Comparison of ENCODE assay signal across 8 mouse cellular contexts in genomic region chr8:3220502-3220901, GRCm38 (mm10). TPM values are rescaled to one million over a fixed set of nuclear protein-coding genes. Genes with fewer than 3 reads are reported as not detected.
DNase-seq lines count a peak whose midpoint lies in the region; ATAC-seq lines count a peak whose summit lies in the region.

No protein-coding gene starts in this region.

- peak; percentile 54 for DNase-seq in embryo, embryonic 10 days (ENCODE audit: low spot score)
- DNase-seq in embryo, embryonic 9.5 days (ENCODE audit: extremely low spot score): no peak
- peak; percentile 45 for DNase-seq in R1 (ENCODE audit: low read depth, low spot score)
- DNase-seq in lung, postnatal 36 days: peak; percentile 65
- DNase-seq in gastrocnemius, postnatal 36 days: no peak
- DNase-seq in gastrocnemius, postnatal 14 days: no peak

- 6% methylated on average over 9 of the region's 9 CpGs for WGBS in forebrain, embryonic 12.5 days
- 3% methylated on average over 9 of the region's 9 CpGs for WGBS in kidney, embryonic 15.5 days

- no peaks in the 10 kb centered on the region for H3K36me3 ChIP-seq in forebrain, embryonic 12.5 days (replicated peaks)
- no peaks in the 10 kb centered on the region for H3K36me3 ChIP-seq in kidney, embryonic 15.5 days

- peak overlapping the region; percentile 51; the same call in 1 of the 2 replicates for H3K9ac ChIP-seq in forebrain, embryonic 12.5 days
- H3K9ac ChIP-seq in kidney, embryonic 15.5 days: peak overlapping the region; percentile 10; the same call in 1 of the 2 replicates

- peak overlapping the region; percentile 53 for H3K4me3 ChIP-seq in forebrain, embryonic 12.5 days (replicated peaks)
- peak overlapping the region; percentile 54 for H3K4me3 ChIP-seq in kidney, embryonic 15.5 days (replicated peaks)

- intact Hi-C loops in gastrocnemius, postnatal 36 days (cut with DNase I): no loop called here
- intact Hi-C loops in gastrocnemius, postnatal 14 days (cut with DNase I; ENCODE audit: low total_unique reads): loop anchor here (5.0 kb wide), 1 partner anchor 57 kb away; the partner anchor contains the start of gene Insr

- peak overlapping the region; percentile 83 for H3K27ac ChIP-seq in forebrain, embryonic 12.5 days
- peak overlapping the region; percentile 91 for H3K27ac ChIP-seq in kidney, embryonic 15.5 days

- ATAC-seq in forebrain, embryonic 12.5 days (ENCODE audit: low FRiP score): peak; percentile 59
- ATAC-seq in kidney, embryonic 15.5 days (replicated peaks; ENCODE audit: low FRiP score): peak; percentile 59

- peaks cover 12% of the 10 kb centered on the region for H3K4me1 ChIP-seq in forebrain, embryonic 12.5 days
- H3K4me1 ChIP-seq in kidney, embryonic 15.5 days: peaks cover 49% of the 10 kb centered on the region

- no peaks in the 10 kb centered on the region for H3K9me3 ChIP-seq in forebrain, embryonic 12.5 days
- no peaks in the 10 kb centered on the region for H3K9me3 ChIP-seq in kidney, embryonic 15.5 days (replicated peaks)

- no peaks in the 10 kb centered on the region for H3K27me3 ChIP-seq in forebrain, embryonic 12.5 days
- no peaks in the 10 kb centered on the region for H3K27me3 ChIP-seq in kidney, embryonic 15.5 days

- H3K4me2 ChIP-seq in forebrain, embryonic 12.5 days: peak overlapping the region; percentile 66
- H3K4me2 ChIP-seq in kidney, embryonic 15.5 days: peak overlapping the region; percentile 82

RNA-seq across cellular contexts. Expression of gene Insr, which starts 58.9 kb away (rescaled TPM):
- 43.7 and 44.7 TPM in 2 replicates for polyA plus RNA-seq in forebrain, embryonic 12.5 days (2016; fragmentation: Nextera tagmentation; extraction: Ambion mirVana)
- polyA plus RNA-seq in kidney, embryonic 15.5 days (2015; fragmentation: Nextera tagmentation; extraction: Ambion mirVana): 35.5 and 36.5 TPM in 2 replicates
- 10 to 100 TPM; 49.0 to 62.6 TPM for total RNA-seq in gastrocnemius, postnatal 36 days (2021)
- total RNA-seq in gastrocnemius, postnatal 14 days (2021): 10 to 100 TPM; 40.4 to 41.4 TPM

Comparison
In these comparisons a context has a peak if more than half of its experiments do, and no peak if none do; other contexts are left out.
1. DNase-seq: peak in embryo, embryonic 10 days (single experiment), R1 (single experiment) and lung, postnatal 36 days (single experiment); none in embryo, embryonic 9.5 days (single experiment), gastrocnemius, postnatal 36 days (0 of 2) and gastrocnemius, postnatal 14 days (single experiment).